Mouse (Mus musculus) naive thymus-derived CD4-positive, alpha-beta T cell, adult 2 months (primary cell): ENCODE measurements around the gene Aff1.

Experiments
- DNase-seq: peaks from one replicate; pipeline ENCODE4 v3.0.0-alpha.2; 2011; ENCODE audit warnings: low read depth

Aff1 gene

GRCm38 (mm10) chr5:103693041-103693641 is 967 bp downstream of the Aff1 start:
- peak; percentile 40 for DNase-seq

- no peak for DNase-seq
Measured at GRCm38 (mm10) chr5:103694094-103694493, 1.9 kb downstream of the Aff1 start.

GRCm38 (mm10) chr5:103697875-103698491 is 5.8 kb downstream of the Aff1 start:
- DNase-seq, result peak; percentile 44

- no peak for DNase-seq
Measured at GRCm38 (mm10) chr5:103698577-103698976, 6.4 kb downstream of the Aff1 start.

- DNase-seq, result no peak
Measured at GRCm38 (mm10) chr5:103699537-103699936, 7.4 kb downstream of the Aff1 start.

- DNase-seq, result no peak
Measured at GRCm38 (mm10) chr5:103700661-103701060, 8.5 kb downstream of the Aff1 start.

- DNase-seq, result peak; percentile 44
Measured at GRCm38 (mm10) chr5:103701466-103701865, 9.3 kb downstream of the Aff1 start.

- DNase-seq, result no peak
Measured at GRCm38 (mm10) chr5:103702527-103702926, 10.4 kb downstream of the Aff1 start.

- no peak for DNase-seq
Measured at GRCm38 (mm10) chr5:103705331-103705730, 13.2 kb downstream of the Aff1 start.

- DNase-seq, result no peak
Measured at GRCm38 (mm10) chr5:103705874-103706273, 13.7 kb downstream of the Aff1 start.

- DNase-seq, result no peak
Measured at GRCm38 (mm10) chr5:103709044-103709443, 16.9 kb downstream of the Aff1 start.

GRCm38 (mm10) chr5:103711886-103712285 is 19.7 kb downstream of the Aff1 start:
- DNase-seq, result no peak

GRCm38 (mm10) chr5:103713422-103713821 is 21.2 kb downstream of the Aff1 start:
- DNase-seq, result no peak

- no peak for DNase-seq
Measured at GRCm38 (mm10) chr5:103714943-103715342, 22.8 kb downstream of the Aff1 start.

- DNase-seq, result no peak
Measured at GRCm38 (mm10) chr5:103716824-103717342, 24.7 kb downstream of the Aff1 start.

- DNase-seq, result no peak
Measured at GRCm38 (mm10) chr5:103719131-103719530, 27.0 kb downstream of the Aff1 start.

- DNase-seq, result no peak
Measured at GRCm38 (mm10) chr5:103719851-103720250, 27.7 kb downstream of the Aff1 start.

- no peak for DNase-seq
Measured at GRCm38 (mm10) chr5:103720967-103721366, 28.8 kb downstream of the Aff1 start.

GRCm38 (mm10) chr5:103721490-103721889 is 29.3 kb downstream of the Aff1 start:
- no peak for DNase-seq

- DNase-seq, result no peak
Measured at GRCm38 (mm10) chr5:103722721-103723120, 30.5 kb downstream of the Aff1 start.

- no peak for DNase-seq
Measured at GRCm38 (mm10) chr5:103724384-103724783, 32.2 kb downstream of the Aff1 start.

GRCm38 (mm10) chr5:103724823-103725222 is 32.6 kb downstream of the Aff1 start:
- no peak for DNase-seq

GRCm38 (mm10) chr5:103725268-103726149 is 33.3 kb downstream of the Aff1 start:
- no peak for DNase-seq
